Mouse (Mus musculus): ENCODE results near the gene Kctd14. TPM values are rescaled to one million over a fixed set of nuclear protein-coding genes. Genes with fewer than 3 reads are reported as not detected.
"Not testable (repeated sequence)": the region's sequence is repeated elsewhere in the genome, so short reads cannot be mapped to it uniquely, and the experiment has no call there.

The Kctd14 gene
- polyA plus RNA-seq (2014; fragmentation: Nextera tagmentation; extraction: Ambion mirVana): 10.8 and 12.6 TPM in 2 replicates

DNA sequence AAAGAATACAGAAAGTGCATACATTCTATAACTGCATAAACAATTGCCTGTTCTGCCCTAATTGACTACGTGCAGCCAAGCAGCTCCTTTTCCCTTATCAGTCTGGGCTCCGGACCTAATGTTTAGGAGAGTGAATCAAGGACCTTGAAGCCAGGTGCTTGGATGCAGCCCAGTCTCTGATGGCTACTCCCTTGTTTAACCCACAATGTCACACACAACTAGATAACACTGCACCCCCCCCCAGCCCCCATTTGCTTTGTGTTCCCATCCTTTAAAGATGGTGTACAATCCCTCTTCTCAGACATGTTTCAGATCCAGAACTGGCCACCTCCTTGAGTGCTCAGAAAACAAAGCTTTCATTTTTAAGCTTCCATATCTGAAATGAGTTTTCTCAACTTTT, at the start of gene Kctd14:
TSS of gene Kctd14 (plus strand) at position 301 of the 400 bp plus-strand sequence.
- peaks cover 14% of the 10 kb centered on the region; the same call in 1 of the 2 replicates for H3K4me1 ChIP-seq (ENCODE audit: control insufficient read depth, insufficient read depth, low read length)
- not testable (repeated sequence) for H3K9ac ChIP-seq (replicated peaks; ENCODE audit: low read depth, low read length); ATAC-seq (ENCODE audit: insufficient number of reproducible peaks, insufficient read depth, low FRiP score, low read depth); H3K9me3 ChIP-seq (ENCODE audit: control insufficient read depth, low read depth, low read length); H3K4me3 ChIP-seq (ENCODE audit: low read depth, low read length); H3K4me2 ChIP-seq (replicated peaks; ENCODE audit: low read depth, low read length); H3K36me3 ChIP-seq (ENCODE audit: control insufficient read depth, insufficient read depth, low read length); H3K27ac ChIP-seq (ENCODE audit: low read length); H3K27me3 ChIP-seq (ENCODE audit: control insufficient read depth, insufficient read depth, low read length)
- 43% methylated on average over 2 of the region's 2 CpGs for WGBS

GRCm38 (mm10) chr7:97407145-97407544, 44.0 kb upstream of the Kctd14 start:
- 0 out of 2 replicates have a peak, but pooled peaks have one; percentile 46 for ATAC-seq (ENCODE audit: insufficient number of reproducible peaks, insufficient read depth, low FRiP score, low read depth)
- 72% methylated on average over 10 of the region's 10 CpGs for WGBS
- peak overlapping the region; percentile 11; the same call in 1 of the 2 replicates for H3K27ac ChIP-seq (ENCODE audit: low read length)
- no peak overlapping the region for H3K4me2 ChIP-seq (replicated peaks; ENCODE audit: low read depth, low read length)
- 0 out of 2 replicates have a peak, but pooled peaks cover 5% of the 10 kb centered on the region for H3K4me1 ChIP-seq (ENCODE audit: control insufficient read depth, insufficient read depth, low read length)
- H3K4me3 ChIP-seq (ENCODE audit: low read depth, low read length): no peak overlapping the region
- H3K9ac ChIP-seq (replicated peaks; ENCODE audit: low read depth, low read length): no peak overlapping the region
- no peaks in the 10 kb centered on the region for H3K9me3 ChIP-seq (ENCODE audit: control insufficient read depth, low read depth, low read length)
- H3K36me3 ChIP-seq (ENCODE audit: control insufficient read depth, insufficient read depth, low read length): peaks cover 16% of the 10 kb centered on the region
- H3K27me3 ChIP-seq (ENCODE audit: control insufficient read depth, insufficient read depth, low read length): no peaks in the 10 kb centered on the region

GRCm38 (mm10) chr7:97411106-97411505, 40.0 kb upstream of the Kctd14 start:
- WGBS: 89% methylated on average over 2 of the region's 2 CpGs
- no peak overlapping the region for H3K9ac ChIP-seq (replicated peaks; ENCODE audit: low read depth, low read length)
- no peak overlapping the region for H3K4me2 ChIP-seq (replicated peaks; ENCODE audit: low read depth, low read length)
- no peak for ATAC-seq (ENCODE audit: insufficient number of reproducible peaks, insufficient read depth, low FRiP score, low read depth)
- H3K27me3 ChIP-seq (ENCODE audit: control insufficient read depth, insufficient read depth, low read length): no peaks in the 10 kb centered on the region
- H3K4me3 ChIP-seq (ENCODE audit: low read depth, low read length): no peak overlapping the region
- no peaks in the 10 kb centered on the region for H3K9me3 ChIP-seq (ENCODE audit: control insufficient read depth, low read depth, low read length)
- H3K27ac ChIP-seq (ENCODE audit: low read length): no peak overlapping the region
- H3K4me1 ChIP-seq (ENCODE audit: control insufficient read depth, insufficient read depth, low read length): 0 out of 2 replicates have a peak, but pooled peaks cover 5% of the 10 kb centered on the region
- peaks cover 16% of the 10 kb centered on the region for H3K36me3 ChIP-seq (ENCODE audit: control insufficient read depth, insufficient read depth, low read length)

DNA sequence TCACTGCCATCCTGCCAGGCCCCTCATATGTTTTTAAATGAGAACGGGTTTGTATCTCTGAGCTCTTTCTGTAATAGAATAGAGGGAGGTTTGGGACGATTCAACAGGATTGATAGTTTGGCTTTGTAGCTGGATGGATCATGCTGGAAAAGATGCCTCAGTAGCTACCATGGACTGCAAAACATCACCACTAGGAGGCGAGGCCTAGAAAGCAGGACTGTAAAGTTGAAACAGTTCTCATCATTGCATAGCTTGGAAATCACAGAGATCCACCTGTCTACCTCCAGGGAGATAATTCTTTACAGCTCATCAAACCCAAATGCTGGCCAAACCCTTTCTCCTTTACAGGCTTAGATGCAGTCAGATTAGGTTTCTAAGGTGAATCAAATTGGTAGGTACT, 39.5 kb upstream of the Kctd14 start:
- 0 out of 2 replicates have a peak, but pooled peaks cover 5% of the 10 kb centered on the region for H3K4me1 ChIP-seq (ENCODE audit: control insufficient read depth, insufficient read depth, low read length)
- WGBS: 78% methylated on average over 3 of the region's 3 CpGs
- peaks cover 16% of the 10 kb centered on the region for H3K36me3 ChIP-seq (ENCODE audit: control insufficient read depth, insufficient read depth, low read length)

DNA sequence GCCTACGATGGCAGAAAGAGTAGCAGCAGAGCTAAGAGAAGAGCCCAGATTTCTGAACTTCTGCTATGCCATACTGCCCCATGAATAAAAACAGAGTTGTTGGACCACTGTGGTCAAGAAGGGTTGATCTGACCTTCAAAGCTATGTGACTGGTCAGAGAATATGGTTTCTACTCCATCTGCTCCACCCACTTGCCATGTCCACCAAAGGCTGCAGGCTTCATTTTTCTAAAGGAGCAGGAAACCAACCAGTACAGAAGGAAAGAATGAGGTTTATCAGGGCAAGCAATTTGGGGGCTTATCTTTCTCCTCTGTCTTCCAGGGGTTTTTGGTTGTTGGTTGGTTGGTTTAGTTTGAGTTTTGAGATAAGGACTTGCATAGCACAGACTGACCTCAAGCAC, 37.1 kb upstream of the Kctd14 start:
- peaks cover 12% of the 10 kb centered on the region for H3K36me3 ChIP-seq (ENCODE audit: control insufficient read depth, insufficient read depth, low read length)
- ATAC-seq (ENCODE audit: insufficient number of reproducible peaks, insufficient read depth, low FRiP score, low read depth): no peak
- WGBS: 92% methylated on average over 1 of the region's 1 CpGs
- no peaks in the 10 kb centered on the region for H3K27me3 ChIP-seq (ENCODE audit: control insufficient read depth, insufficient read depth, low read length)
- no peak overlapping the region for H3K9ac ChIP-seq (replicated peaks; ENCODE audit: low read depth, low read length)
- no peaks in the 10 kb centered on the region for H3K4me1 ChIP-seq (ENCODE audit: control insufficient read depth, insufficient read depth, low read length)
- H3K9me3 ChIP-seq (ENCODE audit: control insufficient read depth, low read depth, low read length): no peaks in the 10 kb centered on the region
- H3K27ac ChIP-seq (ENCODE audit: low read length): no peak overlapping the region
- H3K4me3 ChIP-seq (ENCODE audit: low read depth, low read length): no peak overlapping the region
- no peak overlapping the region for H3K4me2 ChIP-seq (replicated peaks; ENCODE audit: low read depth, low read length)

More for the DNA sequence above, 39.5 kb upstream of the Kctd14 start:
- H3K4me2 ChIP-seq (replicated peaks; ENCODE audit: low read depth, low read length): no peak overlapping the region
- H3K4me3 ChIP-seq (ENCODE audit: low read depth, low read length): no peak overlapping the region
- H3K27me3 ChIP-seq (ENCODE audit: control insufficient read depth, insufficient read depth, low read length): no peaks in the 10 kb centered on the region
- no peaks in the 10 kb centered on the region for H3K9me3 ChIP-seq (ENCODE audit: control insufficient read depth, low read depth, low read length)
- ATAC-seq (ENCODE audit: insufficient number of reproducible peaks, insufficient read depth, low FRiP score, low read depth): no peak
- H3K9ac ChIP-seq (replicated peaks; ENCODE audit: low read depth, low read length): no peak overlapping the region
- no peak overlapping the region for H3K27ac ChIP-seq (ENCODE audit: low read length)

GRCm38 (mm10) chr7:97414426-97414825, 36.7 kb upstream of the Kctd14 start:
- ATAC-seq (ENCODE audit: insufficient number of reproducible peaks, insufficient read depth, low FRiP score, low read depth): no peak
- Histone ChIP-seq H3K27me3 (ENCODE audit: control insufficient read depth, insufficient read depth, low read length) (no peaks in the 10 kb centered on the region), H3K9ac (replicated peaks; ENCODE audit: low read depth, low read length) (no peak overlapping the region), H3K4me1 (ENCODE audit: control insufficient read depth, insufficient read depth, low read length) (no peaks in the 10 kb centered on the region), H3K4me3 (ENCODE audit: low read depth, low read length) (no peak overlapping the region), H3K4me2 (replicated peaks; ENCODE audit: low read depth, low read length) (no peak overlapping the region), H3K27ac (ENCODE audit: low read length) (no peak overlapping the region), H3K9me3 (ENCODE audit: control insufficient read depth, low read depth, low read length) (no peaks in the 10 kb centered on the region), H3K36me3 (ENCODE audit: control insufficient read depth, insufficient read depth, low read length) (peaks cover 12% of the 10 kb centered on the region)
- 68% methylated on average over 1 of the region's 1 CpGs for WGBS

GRCm38 (mm10) chr7:97414915-97415687, 36.0 kb upstream of the Kctd14 start:
- ATAC-seq (ENCODE audit: insufficient number of reproducible peaks, insufficient read depth, low FRiP score, low read depth): no peak; the same call in 1 of the 2 replicates
- H3K9ac ChIP-seq (replicated peaks; ENCODE audit: low read depth, low read length): no peak overlapping the region
- H3K4me3 ChIP-seq (ENCODE audit: low read depth, low read length): no peak overlapping the region
- no peaks in the 10 kb centered on the region for H3K4me1 ChIP-seq (ENCODE audit: control insufficient read depth, insufficient read depth, low read length)
- H3K27me3 ChIP-seq (ENCODE audit: control insufficient read depth, insufficient read depth, low read length): no peaks in the 10 kb centered on the region
- H3K4me2 ChIP-seq (replicated peaks; ENCODE audit: low read depth, low read length): no peak overlapping the region
- H3K36me3 ChIP-seq (ENCODE audit: control insufficient read depth, insufficient read depth, low read length): peaks cover 9% of the 10 kb centered on the region
- no peak overlapping the region for H3K27ac ChIP-seq (ENCODE audit: low read length)
- WGBS: 41% methylated on average over 9 of the region's 9 CpGs
- H3K9me3 ChIP-seq (ENCODE audit: control insufficient read depth, low read depth, low read length): no peaks in the 10 kb centered on the region

GRCm38 (mm10) chr7:97416473-97416872, 34.6 kb upstream of the Kctd14 start:
- Histone ChIP-seq H3K27ac (ENCODE audit: low read length) (no peak overlapping the region), H3K36me3 (ENCODE audit: control insufficient read depth, insufficient read depth, low read length) (no peaks in the 10 kb centered on the region), H3K4me2 (replicated peaks; ENCODE audit: low read depth, low read length) (no peak overlapping the region), H3K9me3 (ENCODE audit: control insufficient read depth, low read depth, low read length) (no peaks in the 10 kb centered on the region), H3K27me3 (ENCODE audit: control insufficient read depth, insufficient read depth, low read length) (no peaks in the 10 kb centered on the region), H3K4me1 (ENCODE audit: control insufficient read depth, insufficient read depth, low read length) (no peaks in the 10 kb centered on the region), H3K4me3 (ENCODE audit: low read depth, low read length) (no peak overlapping the region), H3K9ac (replicated peaks; ENCODE audit: low read depth, low read length) (no peak overlapping the region)
- ATAC-seq (ENCODE audit: insufficient number of reproducible peaks, insufficient read depth, low FRiP score, low read depth): no peak
- WGBS: 90% methylated on average over 4 of the region's 4 CpGs

Data from stomach, embryonic 14.5 days (tissue).